Mouse (Mus musculus) midbrain, postnatal 0 days (tissue): ENCODE data around the gene Gm20388. TPM values are rescaled to one million over a fixed set of nuclear protein-coding genes. Genes with fewer than 3 reads are reported as not detected.

ENCODE experiments used
- ATAC-seq: fragments of 200-750 bp; cut with Nextera tagmentation; 2 replicates; pipeline ENCODE4 v1.8.0; 2017; ENCODE audit warnings: moderate number of reproducible peaks, mild to moderate bottlenecking, moderate TSS enrichment, moderate library complexity; ENCODE audit not compliant: low FRiP score
- DNase-seq: peaks from one replicate; pipeline ENCODE4 v3.0.0-alpha.2; 2015; ENCODE audit warnings: low spot score
- H3K27ac ChIP-seq: fragments of 300-500 bp; sonication (generic); 2 replicates; pipeline ENCODE4 v1.5.1; 2014; ENCODE audit warnings: low read depth, mild to moderate bottlenecking, low read length, mixed read lengths
- H3K27me3 ChIP-seq: fragments of 300-500 bp; sonication (generic); 2 replicates; pipeline ENCODE4 v1.6.1; 2014; ENCODE audit warnings: low read length, control low read depth, mixed read lengths; ENCODE audit not compliant: insufficient read depth
- H3K36me3 ChIP-seq: fragments of 300-500 bp; sonication (generic); 2 replicates; pipeline ENCODE4 v1.6.1; 2014; ENCODE audit warnings: low read length, control low read depth, mixed read lengths; ENCODE audit not compliant: insufficient read depth
- H3K4me1 ChIP-seq: fragments of 300-500 bp; sonication (generic); 2 replicates; pipeline ENCODE4 v1.6.1; 2014; ENCODE audit warnings: mild to moderate bottlenecking, control low read depth, antibody characterized with exemption, low read length, mixed read lengths; ENCODE audit not compliant: insufficient read depth
- H3K4me2 ChIP-seq: fragments of 300-500 bp; sonication (generic); 2 replicates; pipeline ENCODE4 v1.6.1; 2014; ENCODE audit warnings: low read depth, mild to moderate bottlenecking, low read length, mixed read lengths; ENCODE audit not compliant: poor library complexity, severe bottlenecking
- H3K4me3 ChIP-seq: fragments of 300-500 bp; sonication (generic); 2 replicates; pipeline ENCODE4 v1.5.1; 2014; ENCODE audit warnings: low read depth, mild to moderate bottlenecking, low read length, moderate library complexity
- H3K9ac ChIP-seq: fragments of 300-500 bp; sonication (generic); replicated peaks from 2 replicates; pipeline ENCODE4 v1.6.1; 2014; ENCODE audit warnings: mild to moderate bottlenecking, low read length, moderate library complexity, mixed read lengths; ENCODE audit not compliant: poor library complexity, severe bottlenecking
- H3K9me3 ChIP-seq: fragments of 300-500 bp; sonication (generic); 2 replicates; pipeline ENCODE4 v1.6.1; 2016; ENCODE audit warnings: low read length, control low read depth
- CTCF ChIP-seq: IDR thresholded peaks from 2 replicates; pipeline ENCODE4 v1.5.1; 2016; ENCODE audit warnings: antibody characterized with exemption, mild to moderate bottlenecking
- WGBS: fragments of 180-500 bp; shearing (Covaris S2); extraction: QIAGEN DNeasy Blood & Tissue Kit; methylation state at CpG from one replicate; pipeline ENCODE4 v1.1.7; 2014; 5-methylcytosine and 5-hydroxymethylcytosine counted together
- polyA plus RNA-seq: library from polyadenylated mRNA; unstranded; fragments of >200 nt; fragmentation: Nextera tagmentation; extraction: Ambion mirVana; gene quantifications from 2 replicates; pipeline ENCODE4 v1.2.1, GENCODE M21; 2015
- total RNA-seq: library from RNA; depleted of rRNA; stranded (reverse); fragments of >200 nt; gene quantifications from 2 replicates; pipeline ENCODE4 v1.2.3, GENCODE M21; 2014

Gm20388 gene
- total and polyA plus RNA-seq, 2 experiments from 2014 or later: 74.2 TPM; not detected in 1

GRCm38 (mm10) chr8:120760341-120761215, 849.9 kb downstream of the Gm20388 start:
- ATAC-seq (no peak), DNase-seq (no peak)
- no peaks in the 10 kb centered on the region for H3K4me1 ChIP-seq
- no peak overlapping the region for H3K27ac ChIP-seq
- WGBS: 87% methylated on average over 19 of the region's 19 CpGs
- H3K4me3 ChIP-seq: no peak overlapping the region
- H3K27me3 ChIP-seq: no peaks in the 10 kb centered on the region; the same call in 1 of the 2 replicates
- H3K36me3 ChIP-seq: no peaks in the 10 kb centered on the region
- H3K9me3 ChIP-seq: no peaks in the 10 kb centered on the region
- TF ChIP-seq CTCF: no peak
- H3K9ac ChIP-seq: no peak overlapping the region
- no peak overlapping the region for H3K4me2 ChIP-seq

- Histone ChIP-seq H3K4me1 (no peaks in the 10 kb centered on the region), H3K27ac (no peak overlapping the region), H3K9me3 (no peaks in the 10 kb centered on the region), H3K27me3 (no peaks in the 10 kb centered on the region; the same call in 1 of the 2 replicates), H3K4me2 (no peak overlapping the region), H3K9ac (no peak overlapping the region), H3K36me3 (no peaks in the 10 kb centered on the region), H3K4me3 (no peak overlapping the region)
- DNase-seq: no peak
- ATAC-seq: no peak
- no peak for TF ChIP-seq CTCF
- WGBS: 79% methylated on average over 5 of the region's 5 CpGs
Observed at GRCm38 (mm10) chr8:120763267-120763666, 852.6 kb downstream of the Gm20388 start.

- ATAC-seq: no peak
- Histone ChIP-seq H3K9ac (no peak overlapping the region), H3K27ac (no peak overlapping the region), H3K27me3 (no peaks in the 10 kb centered on the region; the same call in 1 of the 2 replicates), H3K4me1 (no peaks in the 10 kb centered on the region), H3K4me2 (no peak overlapping the region), H3K4me3 (no peak overlapping the region), H3K36me3 (no peaks in the 10 kb centered on the region), H3K9me3 (no peaks in the 10 kb centered on the region)
- DNase-seq: no peak
- TF ChIP-seq CTCF: no peak
Observed at GRCm38 (mm10) chr8:120764638-120765037, 854.0 kb downstream of the Gm20388 start.

- ATAC-seq: no peak
- Histone ChIP-seq H3K4me3 (no peak overlapping the region), H3K27me3 (no peaks in the 10 kb centered on the region; the same call in 1 of the 2 replicates), H3K27ac (no peak overlapping the region), H3K4me2 (no peak overlapping the region), H3K36me3 (no peaks in the 10 kb centered on the region), H3K9ac (no peak overlapping the region), H3K9me3 (no peaks in the 10 kb centered on the region), H3K4me1 (no peaks in the 10 kb centered on the region)
- DNase-seq: no peak
- WGBS: 15% methylated on average over 3 of the region's 3 CpGs
- TF ChIP-seq CTCF: no peak
Observed at GRCm38 (mm10) chr8:120766622-120767021, 856.0 kb downstream of the Gm20388 start.

GRCm38 (mm10) chr8:120768454-120769218, 858.0 kb downstream of the Gm20388 start:
- Histone ChIP-seq H3K9ac (no peak overlapping the region), H3K4me1 (no peaks in the 10 kb centered on the region), H3K36me3 (no peaks in the 10 kb centered on the region), H3K27ac (no peak overlapping the region), H3K4me2 (no peak overlapping the region), H3K9me3 (no peaks in the 10 kb centered on the region), H3K4me3 (no peak overlapping the region), H3K27me3 (no peaks in the 10 kb centered on the region)
- WGBS: 80% methylated on average over 12 of the region's 12 CpGs
- ATAC-seq: no peak
- TF ChIP-seq CTCF: no peak
- DNase-seq: no peak

- Histone ChIP-seq H3K9ac (no peak overlapping the region), H3K9me3 (no peaks in the 10 kb centered on the region), H3K4me2 (no peak overlapping the region), H3K36me3 (no peaks in the 10 kb centered on the region), H3K27me3 (no peaks in the 10 kb centered on the region), H3K4me1 (no peaks in the 10 kb centered on the region), H3K4me3 (no peak overlapping the region), H3K27ac (no peak overlapping the region)
- ATAC-seq (no peak), DNase-seq (no peak)
- WGBS: 94% methylated on average over 10 of the region's 10 CpGs
- no peak for TF ChIP-seq CTCF
Observed at GRCm38 (mm10) chr8:120777184-120777583, 866.5 kb downstream of the Gm20388 start.
